Mouse (Mus musculus) liver, adult 2 months (tissue): Measurements from ENCODE around the gene Kansl2. TPM values are rescaled to one million over a fixed set of nuclear protein-coding genes. Genes with fewer than 3 reads are reported as not detected.

Source experiments
- DNase-seq: peaks from one replicate; pipeline ENCODE4 v3.0.0-alpha.2; 2011; ENCODE audit warnings: low read depth, low spot score; ENCODE audit errors: extremely low read depth
- H3K27ac ChIP-seq: fragments of 200-500 bp; replicated peaks from 2 replicates; pipeline ENCODE4 v1.5.1; 2012; ENCODE audit warnings: low read depth, mild to moderate bottlenecking, control low read depth, inconsistent platforms, low read length; ENCODE audit not compliant: insufficient read depth
- H3K27me3 ChIP-seq: fragments of 200-500 bp; 2 replicates; pipeline ENCODE4 v1.6.1; 2012; ENCODE audit warnings: mild to moderate bottlenecking, moderate library complexity, low read length, inconsistent platforms; ENCODE audit not compliant: control insufficient read depth, insufficient read depth
- H3K36me3 ChIP-seq: fragments of 200-500 bp; 2 replicates; pipeline ENCODE4 v1.6.1; 2012; ENCODE audit warnings: low read length, inconsistent platforms; ENCODE audit not compliant: control insufficient read depth, insufficient read depth
- H3K4me1 ChIP-seq: fragments of 200-500 bp; 2 replicates; pipeline ENCODE4 v1.6.1; 2011; ENCODE audit warnings: low read length; ENCODE audit not compliant: control insufficient read depth, insufficient read depth
- H3K4me3 ChIP-seq: fragments of 200-500 bp; 2 replicates; pipeline ENCODE4 v1.5.1; 2011; ENCODE audit warnings: low read depth, mild to moderate bottlenecking, control low read depth, low read length, moderate library complexity; ENCODE audit not compliant: insufficient read depth
- H3K79me2 ChIP-seq: fragments of 200-500 bp; 2 replicates; pipeline ENCODE4 v1.6.1; 2012; ENCODE audit warnings: inconsistent platforms, mild to moderate bottlenecking, low read length, moderate library complexity; ENCODE audit not compliant: control insufficient read depth, insufficient read depth
- H3K9ac ChIP-seq: fragments of 200-500 bp; 2 replicates; pipeline ENCODE4 v1.6.1; 2012; ENCODE audit warnings: low read depth, mild to moderate bottlenecking, control low read depth, inconsistent platforms, low read length
- CTCF ChIP-seq: fragments of 200-500 bp; IDR thresholded peaks from 2 replicates; pipeline ENCODE4 v1.5.1; 2011; ENCODE audit warnings: low read depth, low read length, control low read depth
- POLR2A ChIP-seq: fragments of 200-500 bp; IDR thresholded peaks from 2 replicates; pipeline ENCODE4 v1.6.1; 2011; ENCODE audit warnings: low read length, control low read depth; ENCODE audit not compliant: insufficient read depth; ENCODE audit errors: extremely low read depth
- WGBS: fragments of 180-500 bp; shearing (Covaris S2); methylation state at CpG from one replicate; pipeline ENCODE4 v1.1.7; 2018; 5-methylcytosine and 5-hydroxymethylcytosine counted together
- polyA plus RNA-seq: library from polyadenylated mRNA; depleted of rRNA; stranded (reverse); fragments of >200 nt; gene quantifications from 2 replicates; pipeline ENCODE4 v1.2.3, GENCODE M21; 2012
- total RNA-seq: library from RNA; depleted of rRNA; stranded (reverse); fragments of >200 nt; gene quantifications from 2 replicates; pipeline ENCODE4 v1.2.3, GENCODE M21; 2014

Gene Kansl2
- total and polyA plus RNA-seq, 2 experiments, result 17.9 to 21.9 TPM

DNA sequence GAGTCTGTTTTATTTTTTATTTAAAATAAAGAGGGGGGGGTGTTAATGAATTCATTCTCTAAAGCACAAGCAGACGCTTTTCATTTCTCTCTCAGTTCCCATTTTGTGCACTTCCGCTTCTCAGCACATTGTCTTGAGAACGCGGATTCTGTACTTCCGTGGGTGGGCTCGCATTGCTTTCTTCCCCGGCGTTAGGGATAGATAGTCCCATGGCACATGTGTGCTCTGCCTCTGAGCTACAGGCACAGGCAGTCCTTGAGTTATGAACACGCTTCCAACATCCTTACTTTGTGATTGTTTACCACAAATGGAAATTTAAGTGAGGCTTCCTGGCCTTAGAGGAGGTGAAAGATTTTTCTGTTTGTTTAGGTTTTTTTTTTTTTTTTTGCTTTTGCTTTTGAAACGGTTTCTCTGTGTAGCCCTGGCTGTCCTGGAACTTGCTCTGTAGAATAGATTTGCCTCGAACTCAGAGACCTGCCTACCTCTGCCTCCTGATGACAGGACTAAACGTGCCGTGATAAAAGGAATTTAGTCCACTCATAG lies 22.6 kb downstream of the Kansl2 start:
- Histone ChIP-seq H3K36me3 (no peaks in the 10 kb centered on the region), H3K79me2 (no peaks in the 10 kb centered on the region), H3K9ac (no peak overlapping the region), H3K4me3 (no peak overlapping the region), H3K27ac (peak overlapping the region; percentile 61), H3K4me1 (no peaks in the 10 kb centered on the region), H3K27me3 (no peaks in the 10 kb centered on the region)
- 63% methylated on average over 13 of the region's 13 CpGs for WGBS
- peak; percentile 37 for DNase-seq
- no peak for TF ChIP-seq CTCF
- TF ChIP-seq POLR2A, result no peak

DNA sequence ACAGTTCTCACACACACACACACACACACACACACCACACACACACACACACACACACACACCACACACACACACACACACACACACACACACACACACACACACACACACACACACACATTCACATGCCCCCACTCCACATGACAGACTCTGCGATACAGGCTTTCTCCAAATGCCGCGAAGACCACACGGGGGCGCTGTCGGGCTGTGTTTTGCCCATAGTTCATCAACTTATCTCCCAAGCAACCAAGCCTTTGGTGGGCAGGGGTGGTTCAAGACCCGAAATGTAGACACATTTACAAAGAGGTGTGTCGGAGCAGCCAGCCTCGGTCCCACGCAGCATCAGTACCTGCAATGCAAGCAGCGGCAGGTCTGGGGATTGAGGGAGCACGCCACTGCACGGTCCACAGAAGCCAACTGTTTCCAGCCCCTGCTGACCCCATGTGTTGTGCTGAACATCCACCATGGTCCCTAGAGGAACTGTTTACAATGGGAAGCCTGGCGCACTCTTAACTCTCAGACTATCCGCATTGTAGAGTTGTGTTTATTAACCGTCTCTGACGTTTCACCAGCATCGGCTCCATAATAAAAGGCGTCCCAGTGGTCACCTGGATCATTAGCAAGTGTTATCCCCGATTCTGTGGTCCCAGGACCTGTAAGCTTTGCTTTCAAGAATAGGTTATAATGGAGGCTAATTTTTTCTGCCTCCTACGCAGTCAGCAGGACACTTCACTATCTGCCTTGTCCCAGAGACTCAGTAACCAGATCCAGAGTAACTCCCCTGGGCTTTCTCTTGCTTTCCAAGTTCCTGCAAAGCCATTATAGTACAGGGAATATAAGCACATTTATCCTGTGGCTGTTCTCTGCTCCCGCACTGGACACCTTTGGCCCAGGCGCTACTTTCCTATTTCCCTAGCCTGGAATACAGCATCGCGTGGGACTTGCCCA lies 23.4 kb downstream of the Kansl2 start:
- no peaks in the 10 kb centered on the region for H3K27me3 ChIP-seq
- DNase-seq, result peak; percentile 28
- H3K4me1 ChIP-seq, result no peaks in the 10 kb centered on the region
- no peaks in the 10 kb centered on the region for H3K36me3 ChIP-seq
- WGBS, result 28% methylated on average over 25 of the region's 25 CpGs
- H3K9ac ChIP-seq, result peak overlapping the region; percentile 58
- H3K4me3 ChIP-seq, result peak overlapping the region; percentile 42; the same call in 1 of the 2 replicates
- no peak for TF ChIP-seq POLR2A
- peak; percentile 88 for TF ChIP-seq CTCF
- H3K79me2 ChIP-seq, result no peaks in the 10 kb centered on the region
- H3K27ac ChIP-seq, result peak overlapping the region; percentile 61

- Histone ChIP-seq H3K4me1 (no peaks in the 10 kb centered on the region), H3K9ac (no peak overlapping the region), H3K36me3 (no peaks in the 10 kb centered on the region), H3K27ac (no peak overlapping the region), H3K79me2 (no peaks in the 10 kb centered on the region), H3K4me3 (no peak overlapping the region), H3K27me3 (peaks cover 4% of the 10 kb centered on the region; the same call in 1 of the 2 replicates)
- TF ChIP-seq CTCF (no peak), POLR2A (no peak)
- WGBS, result 56% methylated on average over 2 of the region's 2 CpGs
- DNase-seq, result no peak
These were observed 24.7 kb downstream of the Kansl2 start for GRCm38 (mm10) chr15:98509387-98509786.

DNA sequence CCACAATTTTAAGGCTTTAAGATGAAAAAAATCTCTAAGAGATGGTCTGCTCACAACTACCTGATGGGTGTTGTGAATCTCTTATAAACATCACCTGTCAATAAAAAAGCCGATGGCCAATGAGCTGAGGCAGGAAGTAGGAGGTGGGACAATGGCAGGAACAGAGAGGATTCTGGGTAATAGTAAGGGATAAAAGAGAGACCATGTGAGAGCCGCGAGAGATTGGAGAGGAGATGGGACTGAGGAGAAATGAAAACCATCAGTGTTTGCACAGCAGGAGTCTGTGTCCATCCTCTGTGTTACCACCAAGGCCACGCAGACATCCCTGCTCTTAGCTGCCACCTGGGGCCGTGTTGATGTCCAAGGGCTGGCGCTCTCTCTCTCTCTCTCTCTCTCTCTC lies 26.7 kb downstream of the Kansl2 start:
- WGBS, result 80% methylated on average over 6 of the region's 6 CpGs
- H3K4me1 ChIP-seq, result no peaks in the 10 kb centered on the region
- H3K36me3 ChIP-seq, result no peaks in the 10 kb centered on the region
- no peak overlapping the region for H3K9ac ChIP-seq
- H3K4me3 ChIP-seq, result no peak overlapping the region
- peaks cover 4% of the 10 kb centered on the region; the same call in 1 of the 2 replicates for H3K27me3 ChIP-seq
- H3K27ac ChIP-seq, result no peak overlapping the region
- no peak for DNase-seq
- no peaks in the 10 kb centered on the region for H3K79me2 ChIP-seq
- TF ChIP-seq POLR2A (no peak), CTCF (no peak)

- H3K9ac ChIP-seq, result no peak overlapping the region
- H3K4me1 ChIP-seq, result no peaks in the 10 kb centered on the region
- WGBS, result 76% methylated on average over 9 of the region's 9 CpGs
- no peak overlapping the region for H3K4me3 ChIP-seq
- peak; percentile 38 for DNase-seq
- no peak overlapping the region for H3K27ac ChIP-seq
- H3K36me3 ChIP-seq, result no peaks in the 10 kb centered on the region
- TF ChIP-seq CTCF, result no peak
- TF ChIP-seq POLR2A, result no peak
- H3K79me2 ChIP-seq, result no peaks in the 10 kb centered on the region
- H3K27me3 ChIP-seq, result peaks cover 4% of the 10 kb centered on the region; the same call in 1 of the 2 replicates
These were observed 27.7 kb downstream of the Kansl2 start for GRCm38 (mm10) chr15:98506253-98506957.
